ENCODE assay signal across 9 mouse cellular contexts in the genomic region with DNA sequence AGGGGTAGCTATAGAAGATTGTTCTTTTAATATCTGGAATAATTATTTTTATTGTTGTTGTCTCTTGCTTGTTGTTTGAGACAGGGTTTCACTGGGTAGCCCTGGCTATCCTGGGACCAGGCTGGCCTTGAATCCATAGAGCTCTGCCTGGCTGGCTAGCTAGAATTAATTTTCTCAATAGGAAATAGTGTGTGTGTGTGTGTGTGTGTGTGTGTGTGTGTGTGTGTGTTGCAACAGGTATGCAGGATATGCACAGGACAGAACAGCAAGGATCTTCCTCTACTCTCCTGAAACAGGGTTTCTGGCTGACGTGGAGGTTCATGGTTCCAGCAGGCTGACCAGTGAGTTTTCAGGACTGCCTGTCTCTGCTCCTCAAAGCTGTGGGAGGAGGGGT. TPM values are rescaled to one million over a fixed set of nuclear protein-coding genes. Genes with fewer than 3 reads are reported as not detected.
DNase-seq lines count a peak whose midpoint lies in the region; ATAC-seq and TF ChIP-seq lines count a peak whose summit lies in the region.
"Had no signal": no experiment of that assay in that cellular context is flagged by ENCODE, and none has a peak within 500 bp of the region (broad histone marks: within the 10 kb centered on the region; RNA-seq: fewer than 3 reads in every experiment).

No protein-coding gene starts in this region.

- H3K27ac ChIP-seq in kidney, embryonic 16.5 days (ENCODE audit: low read length), result peak overlapping the region; percentile 66
- peak overlapping the region; percentile 59 for H3K27ac ChIP-seq in embryonic facial prominence, embryonic 14.5 days (replicated peaks; ENCODE audit: low read depth, low read length)
- peak overlapping the region; percentile 15; the same call in 1 of the 2 replicates for H3K27ac ChIP-seq in hindbrain, postnatal 0 days
- no peak overlapping the region for H3K27ac ChIP-seq in midbrain, embryonic 14.5 days (replicated peaks; ENCODE audit: low read depth, low read length)
- H3K27ac ChIP-seq in thymus, adult 2 months (ENCODE audit: control insufficient read depth, insufficient read depth, low read length), result no peak overlapping the region; the same call in 1 of the 2 replicates

- WGBS in kidney, embryonic 16.5 days, result 80% methylated on average over 1 of the region's 1 CpGs
- 100% methylated on average over 1 of the region's 1 CpGs for WGBS in embryonic facial prominence, embryonic 14.5 days
- 68% methylated on average over 1 of the region's 1 CpGs for WGBS in hindbrain, postnatal 0 days
- 68% methylated on average over 1 of the region's 1 CpGs for WGBS in midbrain, embryonic 14.5 days
- 92% methylated on average over 1 of the region's 1 CpGs for WGBS in thymus, adult 2 months

- H3K27me3 ChIP-seq in kidney, embryonic 16.5 days (ENCODE audit: insufficient read depth, low read length), result no peaks in the 10 kb centered on the region
- no peaks in the 10 kb centered on the region for H3K27me3 ChIP-seq in embryonic facial prominence, embryonic 14.5 days (replicated peaks; ENCODE audit: control insufficient read depth, insufficient read depth, low read length)
- H3K27me3 ChIP-seq in hindbrain, postnatal 0 days (ENCODE audit: insufficient read depth, low read length), result no peaks in the 10 kb centered on the region
- H3K27me3 ChIP-seq in midbrain, embryonic 14.5 days (ENCODE audit: control insufficient read depth, insufficient read depth, low read length), result no peaks in the 10 kb centered on the region
- no peaks in the 10 kb centered on the region for H3K27me3 ChIP-seq in thymus, adult 2 months (ENCODE audit: control insufficient read depth, insufficient read depth, low read length)

- TF ChIP-seq POLR2A in thymus, adult 2 months (IDR thresholded peaks at IDR 0.05; ENCODE audit: control insufficient read depth, extremely low read depth, insufficient read depth, low read length, poor library complexity), result no peak

- H3K4me1 ChIP-seq in kidney, embryonic 16.5 days (ENCODE audit: insufficient read depth, low read length), result peaks cover 2% of the 10 kb centered on the region; the same call in 1 of the 2 replicates
- H3K4me1 ChIP-seq in embryonic facial prominence, embryonic 14.5 days (ENCODE audit: control insufficient read depth, insufficient read depth, low read length), result no peaks in the 10 kb centered on the region
- no peaks in the 10 kb centered on the region for H3K4me1 ChIP-seq in hindbrain, postnatal 0 days (ENCODE audit: insufficient read depth, low read length)
- 0 out of 2 replicates have a peak, but pooled peaks cover 4% of the 10 kb centered on the region for H3K4me1 ChIP-seq in midbrain, embryonic 14.5 days (ENCODE audit: control insufficient read depth, insufficient read depth, low read length)
- H3K4me1 ChIP-seq in thymus, adult 2 months (replicated peaks; ENCODE audit: control insufficient read depth, insufficient read depth, low read length), result peaks cover 10% of the 10 kb centered on the region

- H3K4me3 ChIP-seq in kidney, embryonic 16.5 days (ENCODE audit: low read length), result peak overlapping the region; percentile 28
- peak overlapping the region; percentile 14 for H3K4me3 ChIP-seq in embryonic facial prominence, embryonic 14.5 days (ENCODE audit: low read depth, low read length)
- H3K4me3 ChIP-seq in hindbrain, postnatal 0 days (ENCODE audit: low read length), result peak overlapping the region; percentile 24
- no peak overlapping the region for H3K4me3 ChIP-seq in midbrain, embryonic 14.5 days (replicated peaks; ENCODE audit: low read depth, low read length)
- H3K4me3 ChIP-seq in thymus, adult 2 months (ENCODE audit: control insufficient read depth, insufficient read depth, low read length), result no peak overlapping the region

- H3K9me3 ChIP-seq in kidney, embryonic 16.5 days (ENCODE audit: low read length), result no peaks in the 10 kb centered on the region
- no peaks in the 10 kb centered on the region for H3K9me3 ChIP-seq in embryonic facial prominence, embryonic 14.5 days (ENCODE audit: control insufficient read depth, low read length)
- no peaks in the 10 kb centered on the region for H3K9me3 ChIP-seq in hindbrain, postnatal 0 days (ENCODE audit: low read length)
- H3K9me3 ChIP-seq in midbrain, embryonic 14.5 days (ENCODE audit: control insufficient read depth, low read length), result no peaks in the 10 kb centered on the region

- no peak for TF ChIP-seq CTCF in hindbrain, postnatal 0 days (IDR thresholded peaks at IDR 0.05; ENCODE audit: low read depth)
- no peak for TF ChIP-seq CTCF in thymus, adult 2 months (IDR thresholded peaks at IDR 0.05; ENCODE audit: borderline replicate concordance, control insufficient read depth, extremely low read depth, insufficient read depth, low read length, poor library complexity)

- peak; percentile 46 for ATAC-seq in kidney, embryonic 16.5 days (ENCODE audit: low FRiP score, low TSS enrichment)
- no peak for ATAC-seq in embryonic facial prominence, embryonic 14.5 days (ENCODE audit: low read depth)
- ATAC-seq in hindbrain, postnatal 0 days, result 0 out of 2 replicates have a peak, but pooled peaks have one; percentile 9
- no peak for ATAC-seq in midbrain, embryonic 14.5 days (ENCODE audit: low FRiP score, low TSS enrichment)

- peak overlapping the region; percentile 43 for H3K4me2 ChIP-seq in kidney, embryonic 16.5 days (replicated peaks; ENCODE audit: low read depth, low read length)
- H3K4me2 ChIP-seq in embryonic facial prominence, embryonic 14.5 days (ENCODE audit: low read depth, low read length), result peak overlapping the region; percentile 60
- peak overlapping the region; percentile 69 for H3K4me2 ChIP-seq in hindbrain, postnatal 0 days (ENCODE audit: low read depth, low read length)
- peak overlapping the region; percentile 62 for H3K4me2 ChIP-seq in midbrain, embryonic 14.5 days (ENCODE audit: low read length)

- H3K36me3 ChIP-seq in kidney, embryonic 16.5 days (ENCODE audit: insufficient read depth, low read length), result no peaks in the 10 kb centered on the region
- no peaks in the 10 kb centered on the region for H3K36me3 ChIP-seq in embryonic facial prominence, embryonic 14.5 days (ENCODE audit: control insufficient read depth, insufficient read depth, low read length)
- H3K36me3 ChIP-seq in hindbrain, postnatal 0 days (ENCODE audit: insufficient read depth, low read length), result no peaks in the 10 kb centered on the region
- no peaks in the 10 kb centered on the region for H3K36me3 ChIP-seq in midbrain, embryonic 14.5 days (ENCODE audit: control insufficient read depth, insufficient read depth, low read length)
- no peaks in the 10 kb centered on the region for H3K36me3 ChIP-seq in thymus, adult 2 months (ENCODE audit: control insufficient read depth, insufficient read depth, low read length)

- no peak for DNase-seq in kidney, postnatal 36 days
- no peak for DNase-seq in embryonic facial prominence, embryonic 14.5 days (ENCODE audit: low spot score)
- no peak for DNase-seq in hindbrain, postnatal 0 days (ENCODE audit: low spot score)
- no peak for DNase-seq in midbrain, embryonic 14.5 days
- DNase-seq in thymus, adult 2 months, result no peak
- no peak for DNase-seq in layer of hippocampus, adult 9-11 months
- DNase-seq in adrenal gland, postnatal 4 days (ENCODE audit: low spot score in 2 of 2), result no peak

- H3K9ac ChIP-seq in kidney, embryonic 16.5 days (replicated peaks; ENCODE audit: low read length), result no peak overlapping the region
- H3K9ac ChIP-seq in embryonic facial prominence, embryonic 14.5 days (ENCODE audit: low read depth, low read length), result peak overlapping the region; percentile 54
- no peak overlapping the region; the same call in 1 of the 2 replicates for H3K9ac ChIP-seq in hindbrain, postnatal 0 days (replicated peaks; ENCODE audit: low read length)
- H3K9ac ChIP-seq in midbrain, embryonic 14.5 days (replicated peaks; ENCODE audit: low read length), result no peak overlapping the region

RNA-seq across cellular contexts. Expression of gene Mill2, which starts 1.4 kb away (rescaled TPM):
- 1.4 and 1.6 TPM in 2 replicates for polyA plus RNA-seq in kidney, embryonic 16.5 days (2015; fragmentation: Nextera tagmentation; extraction: Ambion mirVana)
- 0.52 and 0.58 TPM in 2 replicates for polyA plus RNA-seq in embryonic facial prominence, embryonic 14.5 days (2014; fragmentation: Nextera tagmentation; extraction: Ambion mirVana)
- total RNA-seq in hindbrain, postnatal 0 days (2014; rRNA removed), result 1.1 and 1.5 TPM in 2 replicates
- 0.72 and 0.79 TPM in 2 replicates for polyA plus RNA-seq in hindbrain, postnatal 0 days (2015; fragmentation: Nextera tagmentation; extraction: Ambion mirVana)
- 0.18 and 0.43 TPM in 2 replicates for polyA plus RNA-seq in midbrain, embryonic 14.5 days (2014; fragmentation: Nextera tagmentation; extraction: Ambion mirVana)
- 1.1 and 1.6 TPM in 2 replicates for polyA plus RNA-seq in thymus, adult 2 months (2012; rRNA removed)
- total RNA-seq in adrenal gland, postnatal 4 days (2021), result 1 to 10 TPM; 5.1 to 8.1 TPM

RNA-seq across cellular contexts. Expression of gene Psg17, which starts 19.8 kb away (rescaled TPM):
- not detected in 2 replicates for polyA plus RNA-seq in kidney, embryonic 16.5 days (2015; fragmentation: Nextera tagmentation; extraction: Ambion mirVana)
- 0.10 TPM in 1 of 2 replicates, not detected in the other for polyA plus RNA-seq in embryonic facial prominence, embryonic 14.5 days (2014; fragmentation: Nextera tagmentation; extraction: Ambion mirVana)
- not detected in 2 replicates for total RNA-seq in hindbrain, postnatal 0 days (2014; rRNA removed)
- polyA plus RNA-seq in hindbrain, postnatal 0 days (2015; fragmentation: Nextera tagmentation; extraction: Ambion mirVana), result not detected in 2 replicates
- polyA plus RNA-seq in midbrain, embryonic 14.5 days (2014; fragmentation: Nextera tagmentation; extraction: Ambion mirVana), result not detected in 2 replicates
- 0.09 TPM in 2 replicates for polyA plus RNA-seq in thymus, adult 2 months (2012; rRNA removed)
- not detected for total RNA-seq in adrenal gland, postnatal 4 days (2021)
- total RNA-seq: common myeloid progenitor, adult 5-6 weeks had no signal

RNA-seq across cellular contexts. Expression of gene Pglyrp1, which starts 30.0 kb away (rescaled TPM):
- 1.8 TPM in 2 replicates for polyA plus RNA-seq in kidney, embryonic 16.5 days (2015; fragmentation: Nextera tagmentation; extraction: Ambion mirVana)
- polyA plus RNA-seq in embryonic facial prominence, embryonic 14.5 days (2014; fragmentation: Nextera tagmentation; extraction: Ambion mirVana), result 5.3 and 10.0 TPM in 2 replicates
- 29.7 and 30.2 TPM in 2 replicates for total RNA-seq in hindbrain, postnatal 0 days (2014; rRNA removed)
- polyA plus RNA-seq in hindbrain, postnatal 0 days (2015; fragmentation: Nextera tagmentation; extraction: Ambion mirVana), result 29.1 and 30.0 TPM in 2 replicates
- 18.9 and 20.7 TPM in 2 replicates for polyA plus RNA-seq in midbrain, embryonic 14.5 days (2014; fragmentation: Nextera tagmentation; extraction: Ambion mirVana)
- polyA plus RNA-seq in thymus, adult 2 months (2012; rRNA removed), result 49.8 and 59.4 TPM in 2 replicates
- total RNA-seq in adrenal gland, postnatal 4 days (2021), result 10 to 100 TPM in 1 of 2 experiments, 1 to 10 TPM in 1; 7.2 to 12.0 TPM

RNA-seq across cellular contexts. Expression of gene Psg19, which starts 42.9 kb away (rescaled TPM):
- polyA plus RNA-seq in kidney, embryonic 16.5 days (2015; fragmentation: Nextera tagmentation; extraction: Ambion mirVana), result not detected in 2 replicates
- polyA plus RNA-seq in embryonic facial prominence, embryonic 14.5 days (2014; fragmentation: Nextera tagmentation; extraction: Ambion mirVana), result not detected in 2 replicates
- total RNA-seq in hindbrain, postnatal 0 days (2014; rRNA removed), result not detected in 2 replicates
- not detected in 2 replicates for polyA plus RNA-seq in hindbrain, postnatal 0 days (2015; fragmentation: Nextera tagmentation; extraction: Ambion mirVana)
- not detected in 2 replicates for polyA plus RNA-seq in midbrain, embryonic 14.5 days (2014; fragmentation: Nextera tagmentation; extraction: Ambion mirVana)
- polyA plus RNA-seq in thymus, adult 2 months (2012; rRNA removed), result not detected in 2 replicates
- not detected for total RNA-seq in adrenal gland, postnatal 4 days (2021)
- total RNA-seq: common myeloid progenitor, adult 5-6 weeks had no signal

Comparison
In these comparisons a context has a peak if more than half of its experiments do, and no peak if none do; other contexts are left out.
1. ATAC-seq: peak in kidney, embryonic 16.5 days (single experiment) and hindbrain, postnatal 0 days (single experiment); none in embryonic facial prominence, embryonic 14.5 days (single experiment) and midbrain, embryonic 14.5 days (single experiment).
2. H3K27ac ChIP-seq: peak in kidney, embryonic 16.5 days (single experiment), embryonic facial prominence, embryonic 14.5 days (single experiment) and hindbrain, postnatal 0 days (single experiment); none in midbrain, embryonic 14.5 days (single experiment) and thymus, adult 2 months (single experiment).
3. H3K4me3 ChIP-seq: peak in kidney, embryonic 16.5 days (single experiment), embryonic facial prominence, embryonic 14.5 days (single experiment) and hindbrain, postnatal 0 days (single experiment); none in midbrain, embryonic 14.5 days (single experiment) and thymus, adult 2 months (single experiment).
4. Peak in every context shown above with its lines, with median percentiles within 50 percentile points of each other: H3K4me2 ChIP-seq.